Mouse (Mus musculus): ENCODE results near the gene Gfi1b.
A peak's percentile ranks its signal among the peaks of the same experiment; 100 is the strongest.

Gfi1b gene

DNA sequence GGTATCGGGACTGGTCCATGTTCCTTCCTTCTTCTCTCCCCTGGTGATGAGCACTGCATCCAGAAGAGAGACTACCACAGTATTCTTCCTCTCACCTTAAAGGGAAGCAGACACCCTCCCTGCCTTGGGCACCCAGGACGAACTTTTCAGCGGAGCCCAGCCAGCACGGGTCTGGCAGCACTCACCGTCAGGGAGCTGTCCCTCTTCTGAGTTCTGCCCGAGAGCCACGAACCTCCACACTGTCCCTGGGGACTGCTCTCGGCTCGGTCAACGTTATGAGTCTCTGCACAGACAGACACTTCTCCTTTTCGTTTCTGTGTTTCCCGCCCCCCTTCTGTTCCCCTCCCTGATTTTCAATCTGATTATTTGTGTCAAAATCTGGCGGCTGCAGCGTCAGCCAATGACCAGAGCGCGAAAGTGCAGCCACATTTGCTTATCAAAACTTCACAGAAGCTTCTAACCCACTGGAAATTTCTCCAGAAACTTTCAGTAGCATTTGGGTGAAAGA, at the start of gene Gfi1b:
TSS of gene Gfi1b (minus strand) at position 319 of the 508 bp plus-strand sequence.
- DNase-seq (ENCODE audit: low spot score in 2 of 2): no peak

DNA sequence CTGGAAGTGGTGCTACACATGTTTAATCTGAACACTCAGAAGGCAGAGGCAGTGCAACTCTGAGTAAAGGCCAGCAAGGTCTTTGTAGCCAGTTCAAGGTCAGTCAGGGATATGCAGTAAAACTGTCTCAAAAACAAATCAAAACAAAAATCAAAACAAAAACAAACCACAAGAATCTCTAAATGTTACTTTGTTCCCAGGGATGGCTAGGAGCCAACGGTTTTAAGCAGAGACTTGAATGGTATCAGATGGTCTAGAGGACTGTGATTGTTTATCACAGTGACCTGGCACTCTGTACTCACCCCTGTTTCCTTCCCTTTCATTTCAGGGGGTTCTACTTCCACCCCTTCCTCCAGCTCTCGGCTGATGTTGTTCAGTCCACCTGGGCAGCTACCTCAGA, 49.7 kb upstream of the Gfi1b start:
- no peak for DNase-seq (ENCODE audit: low spot score in 2 of 2)

DNA sequence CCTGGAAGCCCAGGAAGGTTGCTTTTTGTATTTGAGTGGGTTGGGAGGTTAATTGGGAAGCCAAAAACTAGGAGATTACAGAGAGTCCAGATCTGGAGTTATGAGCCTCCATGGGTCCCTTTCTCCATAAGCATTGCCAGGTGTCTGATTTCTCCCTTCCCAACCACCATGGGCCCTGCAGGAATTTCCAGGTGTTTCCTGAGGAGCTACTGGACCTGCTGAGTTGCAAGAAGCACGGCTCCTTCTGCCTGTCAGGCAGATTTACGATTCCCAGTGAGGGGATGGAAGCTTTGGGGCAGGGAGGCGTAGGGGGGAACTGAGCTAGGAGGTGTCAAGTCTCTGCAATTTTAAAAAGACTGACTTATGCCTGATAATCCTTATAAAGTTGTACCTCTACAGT, 44.0 kb upstream of the Gfi1b start:
- DNase-seq (ENCODE audit: low spot score in 2 of 2): no peak

DNA sequence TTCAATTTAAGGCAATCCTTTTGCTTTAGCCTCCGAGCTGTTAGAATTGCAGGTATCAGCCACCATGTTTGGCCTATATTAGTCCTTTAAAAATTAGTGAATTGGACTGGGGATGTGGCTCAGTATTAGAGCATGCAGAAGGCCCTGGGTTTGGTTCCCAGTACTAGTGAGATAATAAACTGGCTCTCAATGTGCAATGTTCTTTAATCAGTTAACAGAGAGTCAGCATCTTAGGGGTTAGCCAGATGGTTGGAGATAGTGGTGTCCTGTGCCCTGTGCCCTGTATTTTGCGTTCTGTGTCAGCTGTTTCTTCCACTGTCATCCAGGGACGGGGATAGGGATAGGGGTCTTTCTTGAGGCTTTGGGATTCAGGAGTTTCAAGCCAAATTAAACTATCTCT, 41.1 kb upstream of the Gfi1b start:
- DNase-seq (ENCODE audit: low spot score in 2 of 2): no peak

DNA sequence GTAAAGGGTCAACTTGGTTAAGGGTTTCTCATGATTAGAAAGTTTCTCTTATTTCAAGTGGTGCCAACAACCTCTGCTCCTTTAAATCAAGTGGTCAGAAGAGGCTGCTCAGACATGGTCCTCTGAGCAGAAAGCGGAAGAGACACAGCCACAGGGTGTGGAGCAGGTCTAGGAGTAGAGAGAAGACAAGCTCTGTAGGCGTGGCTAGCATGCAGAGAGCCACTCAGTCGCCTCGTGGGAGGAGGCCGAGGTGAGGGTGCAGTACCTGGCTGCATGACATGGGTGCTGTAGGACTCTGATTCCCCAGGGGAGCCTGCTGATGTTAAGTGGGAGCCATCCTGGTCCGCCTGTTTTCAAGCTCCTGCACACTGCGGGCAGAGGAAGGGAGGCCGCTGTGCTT, 34.4 kb upstream of the Gfi1b start:
- no peak for DNase-seq (ENCODE audit: low spot score in 2 of 2)

DNA sequence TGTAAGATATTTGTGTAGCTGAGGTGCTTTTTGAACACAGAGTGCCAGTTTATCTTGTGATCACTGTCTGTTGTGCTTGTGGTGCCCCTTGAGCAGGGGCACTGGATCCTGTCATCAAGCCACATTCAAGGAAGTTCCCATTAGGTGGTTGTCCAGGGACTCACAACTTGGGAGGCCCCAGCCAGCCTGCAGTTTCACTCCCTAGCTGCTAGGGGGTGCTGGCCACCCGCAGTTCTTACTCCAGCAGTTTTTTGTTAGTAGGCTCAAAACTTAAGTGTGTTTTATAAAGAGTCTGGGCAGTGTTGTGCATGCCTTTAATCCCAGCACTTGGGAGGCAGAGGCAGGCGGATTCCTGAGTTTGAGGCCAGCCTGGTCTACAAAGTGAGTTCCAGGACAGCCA, 32.5 kb upstream of the Gfi1b start:
- DNase-seq (ENCODE audit: low spot score in 2 of 2): no peak

DNA sequence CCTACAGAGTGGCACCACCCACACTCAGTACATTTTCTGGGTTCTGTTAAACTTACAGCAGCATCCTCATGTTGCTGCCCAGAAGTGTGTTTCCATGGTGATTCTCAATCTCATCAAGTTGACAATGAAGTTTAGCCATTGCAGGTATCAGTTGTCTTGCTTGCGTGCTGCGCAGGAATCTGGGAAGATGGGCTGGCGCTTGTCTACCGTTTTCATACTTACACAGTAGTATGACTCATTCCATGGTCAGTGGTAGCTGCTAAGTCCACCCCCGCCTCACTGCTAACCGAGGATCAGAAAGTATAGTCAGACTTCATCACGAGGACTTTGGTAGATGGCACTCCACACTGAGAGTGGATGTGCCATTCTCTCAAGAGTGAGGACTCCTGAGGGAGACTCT, 31.6 kb upstream of the Gfi1b start:
- DNase-seq (ENCODE audit: low spot score in 2 of 2): no peak

DNA sequence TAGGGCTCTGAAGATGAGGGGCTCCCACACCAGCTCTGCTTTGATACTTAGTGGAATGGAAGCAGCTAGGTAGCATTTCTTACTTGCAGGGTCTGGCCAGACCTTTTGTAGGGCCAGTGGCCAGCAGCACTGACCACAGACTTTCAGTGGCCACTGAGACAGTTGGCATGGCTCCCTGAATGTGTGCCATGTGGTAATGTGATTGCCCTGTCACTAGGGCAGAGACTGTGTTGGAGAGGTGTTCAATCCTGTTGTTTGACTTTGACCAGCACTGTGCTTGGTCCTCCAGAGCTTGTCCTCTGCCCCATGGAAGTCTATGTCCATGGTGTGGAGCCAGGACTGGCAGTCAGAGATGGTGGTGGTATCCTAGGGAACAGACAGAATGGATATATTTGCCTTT, 28.7 kb upstream of the Gfi1b start:
- no peak for DNase-seq (ENCODE audit: low spot score in 2 of 2)

DNA sequence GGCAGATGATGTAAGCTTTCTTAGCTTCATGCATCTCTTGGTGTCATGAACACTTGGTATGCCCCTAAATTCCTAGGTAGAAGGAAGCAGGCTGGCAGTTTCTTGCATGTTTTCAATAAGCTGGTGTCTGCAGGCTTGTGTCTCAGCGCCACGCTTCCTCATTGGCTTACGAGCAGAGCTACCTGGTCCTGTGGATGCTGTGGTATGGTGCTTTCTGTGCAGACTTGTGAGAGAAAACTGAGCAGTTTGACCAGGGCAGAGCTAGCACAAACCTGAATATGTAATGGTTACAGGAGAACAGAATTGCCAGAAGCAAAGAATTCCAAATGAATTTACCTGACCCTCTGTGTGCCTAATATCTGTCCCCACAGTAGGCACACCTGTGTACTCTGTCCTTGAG, 21.3 kb upstream of the Gfi1b start:
- DNase-seq (ENCODE audit: low spot score in 2 of 2): no peak

DNA sequence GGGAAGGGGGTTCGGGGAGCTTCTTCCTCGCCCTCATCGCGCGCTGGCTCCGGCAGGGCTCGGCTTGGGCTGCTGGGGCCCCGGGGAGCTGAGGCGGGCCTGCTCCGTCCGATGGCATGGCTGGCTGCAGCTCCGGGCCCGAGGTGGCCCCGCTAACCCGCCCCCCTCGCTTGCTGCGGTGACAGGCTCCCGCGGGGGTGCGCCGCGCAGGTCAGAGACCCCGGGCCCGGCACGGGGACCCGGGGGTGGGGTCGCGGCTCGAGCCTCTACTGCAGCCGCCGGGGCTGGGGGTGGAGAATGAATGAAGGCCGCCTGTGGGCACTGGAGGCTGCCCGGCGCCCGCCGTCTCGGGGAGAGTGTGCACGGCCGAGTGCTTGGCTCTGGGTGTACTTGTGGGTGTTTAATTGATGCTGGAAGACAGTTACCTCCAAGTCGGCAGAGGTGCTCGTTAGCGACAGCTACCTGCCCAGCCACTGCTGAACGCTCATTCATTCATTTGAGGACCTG, 19.7 kb upstream of the Gfi1b start:
- DNase-seq (ENCODE audit: low spot score in 2 of 2): peak; percentile 42 to 48

DNA sequence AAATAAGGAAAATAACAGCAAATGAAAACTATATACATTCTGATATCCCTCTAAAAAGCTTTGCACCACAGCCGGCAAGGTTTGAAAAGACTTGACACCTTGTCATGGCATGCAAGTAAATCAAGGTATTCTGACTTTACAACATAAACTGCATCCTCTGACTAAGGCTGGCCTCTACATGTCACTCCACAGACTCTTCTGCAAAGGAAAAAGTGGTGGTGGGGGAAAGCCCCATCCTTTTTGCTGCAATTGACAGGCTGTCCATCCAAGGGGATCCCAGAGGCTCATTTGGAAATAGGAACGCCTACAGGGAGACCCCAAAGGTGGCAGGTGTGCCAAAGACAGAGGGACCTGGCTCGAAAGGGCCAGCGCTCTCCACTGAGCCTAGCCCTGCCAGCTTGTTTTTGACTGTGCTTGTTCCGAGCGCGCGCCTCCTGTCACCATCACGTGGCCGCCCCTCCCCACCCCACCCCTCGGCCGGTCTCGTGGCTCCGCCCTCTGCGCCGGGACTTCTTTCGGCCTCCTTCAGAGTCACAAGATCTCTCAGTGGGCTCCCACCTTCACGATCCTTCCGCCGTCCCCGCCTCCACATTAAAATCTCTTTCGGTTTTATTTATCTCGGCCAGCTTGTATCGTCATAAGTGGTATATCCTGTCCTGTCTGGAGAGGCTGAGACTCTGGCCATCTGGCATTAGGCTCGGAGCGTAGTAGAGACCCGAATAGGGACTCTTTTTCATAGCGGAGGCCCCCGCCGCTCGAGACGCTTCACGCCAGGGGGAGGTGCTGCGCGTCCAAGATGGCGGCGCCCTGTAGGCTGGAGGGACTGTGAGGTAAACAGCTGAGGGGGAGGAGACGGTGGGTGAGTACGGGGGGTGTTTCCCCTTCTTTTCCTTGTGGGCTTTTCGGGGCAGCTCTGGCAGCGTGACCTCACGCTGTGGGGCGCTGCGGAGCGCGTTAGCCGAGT, 19.0 kb upstream of the Gfi1b start, which contains the start of gene Tsc1:
TSS of gene Tsc1 (plus strand) at position 768 of the 964 bp plus-strand sequence.
- DNase-seq (ENCODE audit: low spot score in 2 of 2): peak; percentile 96 to 97

DNA sequence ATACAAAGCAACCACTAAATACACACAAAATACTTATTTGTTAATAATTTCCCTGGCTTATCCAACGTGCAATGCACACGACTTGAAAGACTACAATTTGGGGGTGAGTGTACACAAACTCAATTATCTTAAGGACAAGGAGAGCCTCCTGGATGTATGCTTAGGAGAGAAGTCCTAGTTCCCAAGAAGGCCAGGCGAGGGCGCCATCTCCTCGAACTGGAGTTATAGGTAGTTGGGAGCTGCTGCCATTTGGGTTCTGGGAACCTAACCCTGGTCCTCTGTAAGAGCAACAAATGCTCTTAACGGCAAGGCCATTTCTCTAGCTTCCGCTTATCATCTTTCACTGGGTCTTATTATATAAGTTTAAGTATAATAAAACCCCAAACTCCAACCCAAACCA, 18.0 kb upstream of the Gfi1b start:
- peak in 1 of 2 experiments; percentile 50 for DNase-seq (ENCODE audit: low spot score in 2 of 2)

DNA sequence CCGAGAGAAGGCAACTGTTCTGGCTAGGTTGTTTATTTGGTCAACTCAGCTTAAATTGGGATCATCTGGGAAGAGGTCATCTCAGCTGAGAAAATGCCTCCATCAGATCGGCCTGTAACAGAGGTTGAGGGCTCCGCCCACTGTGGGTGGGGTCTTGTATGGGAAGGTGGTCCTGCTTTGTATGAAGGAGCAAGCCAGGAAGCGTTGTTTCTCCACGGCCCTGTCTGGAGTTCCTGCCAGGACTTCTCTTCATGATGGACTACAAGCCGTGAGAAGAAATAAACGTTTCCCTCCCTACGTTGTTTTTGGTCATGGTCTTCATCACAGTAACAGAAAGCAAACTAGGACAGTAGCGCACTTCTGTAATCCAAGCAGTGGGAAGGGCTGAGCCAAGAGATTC, 17.1 kb upstream of the Gfi1b start:
- DNase-seq (ENCODE audit: low spot score in 2 of 2): peak in 1 of 2 experiments; percentile 29

DNA sequence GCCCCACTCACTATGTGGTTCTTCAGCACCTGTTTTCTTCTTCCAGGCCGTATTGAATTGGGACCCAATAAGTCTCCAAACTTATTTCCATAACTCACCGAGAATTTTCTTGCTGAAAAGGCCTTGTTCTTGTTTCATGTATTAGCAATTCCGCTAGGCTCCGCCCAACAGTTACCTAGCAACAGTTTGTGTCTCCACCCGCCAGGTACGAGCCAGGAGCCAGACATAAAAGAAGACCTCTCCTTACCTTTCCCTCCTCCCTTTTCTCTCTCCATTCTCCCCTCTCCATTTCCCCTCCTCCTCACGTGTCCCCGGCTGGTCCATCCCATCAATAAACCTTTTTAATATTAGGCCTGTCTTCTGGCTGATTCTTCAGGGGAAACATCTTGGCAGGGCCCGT, 16.6 kb upstream of the Gfi1b start:
- no peak for DNase-seq (ENCODE audit: low spot score in 2 of 2)

DNA sequence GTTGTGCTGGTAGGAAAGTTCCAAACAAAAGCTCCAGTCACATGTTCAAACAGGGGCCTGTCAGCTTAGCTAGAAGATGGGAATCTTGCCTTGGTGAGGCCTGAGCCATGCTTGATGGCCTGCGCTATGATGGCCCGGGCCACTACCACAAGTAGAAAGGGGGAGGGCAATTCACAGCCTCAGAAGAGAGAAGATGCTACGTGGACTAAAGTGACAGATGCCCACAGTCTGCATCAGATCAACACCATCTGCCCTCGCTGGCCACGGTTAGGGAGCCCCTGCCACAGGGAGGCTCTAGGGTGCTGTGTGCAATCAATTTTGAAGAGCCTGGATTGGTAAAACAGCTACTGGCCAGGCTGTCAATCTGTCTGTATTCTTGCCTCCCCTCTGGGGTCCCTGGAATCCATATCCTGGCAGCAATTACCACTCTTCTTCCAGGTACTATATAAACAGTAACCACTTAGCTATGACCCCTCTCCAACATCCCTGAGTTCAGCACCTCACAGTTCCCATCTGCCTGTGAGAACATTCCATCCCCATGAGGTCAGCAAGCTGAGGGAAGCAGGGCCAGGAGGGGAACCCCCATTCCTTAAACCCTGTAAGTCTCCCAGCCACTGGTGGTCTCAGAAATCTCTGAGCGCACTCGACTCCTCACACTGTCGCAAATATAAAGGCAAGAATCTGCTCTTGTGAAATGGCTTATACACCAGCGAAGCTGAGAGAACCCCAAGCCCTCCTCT, 15.5 kb upstream of the Gfi1b start:
- no peak for DNase-seq (ENCODE audit: low spot score in 2 of 2)

DNA sequence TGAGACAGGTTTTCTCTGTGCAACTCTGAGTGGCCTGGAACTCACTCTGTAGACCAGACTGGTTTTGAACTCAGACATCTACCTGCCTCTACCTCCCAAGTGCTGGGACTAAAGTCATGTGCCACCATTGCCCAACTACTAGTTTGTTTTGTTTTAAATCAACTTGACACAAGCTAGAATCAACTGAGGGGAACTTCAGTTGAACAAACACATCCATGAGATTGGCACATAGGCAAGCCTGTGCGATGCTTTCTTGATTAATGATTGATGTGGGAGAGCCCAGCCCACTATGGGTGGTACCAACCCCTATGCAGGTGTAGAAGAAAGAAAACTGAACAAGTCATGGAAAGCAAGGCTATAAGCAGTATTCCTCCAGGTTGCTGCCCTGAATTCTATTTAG, 13.4 kb upstream of the Gfi1b start:
- DNase-seq (ENCODE audit: low spot score in 2 of 2): no peak

DNA sequence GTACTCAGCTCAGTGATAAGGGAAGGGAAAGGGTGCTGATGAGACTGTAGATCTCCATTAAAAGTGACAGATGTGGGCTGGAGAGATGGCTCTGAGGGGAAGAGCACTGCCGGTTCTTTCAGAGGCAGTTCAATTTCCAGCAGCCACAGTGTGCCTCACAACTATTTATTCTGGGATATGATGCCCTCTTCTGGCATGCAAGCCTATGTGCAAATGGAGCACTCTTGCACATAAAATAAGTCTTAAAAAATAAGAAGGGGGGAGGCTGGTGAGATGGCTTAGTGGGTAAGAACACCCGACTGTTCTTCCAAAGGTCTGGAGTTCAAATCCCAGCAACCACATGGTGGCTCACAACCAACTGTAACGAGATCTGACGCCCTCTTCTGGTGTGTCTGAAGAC, 11.4 kb upstream of the Gfi1b start:
- DNase-seq (ENCODE audit: low spot score in 2 of 2): no peak

DNA sequence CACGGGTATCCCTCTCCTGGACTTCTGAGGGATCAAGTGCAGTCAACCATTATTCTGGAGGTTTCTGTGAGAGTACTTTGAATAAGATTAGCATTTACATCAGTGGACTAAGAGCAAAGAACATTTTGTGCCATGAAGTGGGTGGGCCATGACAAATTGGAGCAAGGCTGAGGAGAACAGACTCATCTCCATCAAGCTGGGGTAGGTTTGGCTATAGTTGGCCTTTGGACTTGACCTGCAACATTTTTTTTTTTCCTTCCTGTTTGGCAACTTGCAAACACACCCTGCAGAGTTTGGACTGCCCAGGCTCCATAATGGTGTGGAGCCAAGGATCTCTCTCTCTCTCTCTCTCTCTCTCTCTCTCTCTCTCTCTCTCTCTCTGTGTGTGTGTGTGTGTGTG, 10.8 kb upstream of the Gfi1b start:
- DNase-seq (ENCODE audit: low spot score in 2 of 2): no peak

DNA sequence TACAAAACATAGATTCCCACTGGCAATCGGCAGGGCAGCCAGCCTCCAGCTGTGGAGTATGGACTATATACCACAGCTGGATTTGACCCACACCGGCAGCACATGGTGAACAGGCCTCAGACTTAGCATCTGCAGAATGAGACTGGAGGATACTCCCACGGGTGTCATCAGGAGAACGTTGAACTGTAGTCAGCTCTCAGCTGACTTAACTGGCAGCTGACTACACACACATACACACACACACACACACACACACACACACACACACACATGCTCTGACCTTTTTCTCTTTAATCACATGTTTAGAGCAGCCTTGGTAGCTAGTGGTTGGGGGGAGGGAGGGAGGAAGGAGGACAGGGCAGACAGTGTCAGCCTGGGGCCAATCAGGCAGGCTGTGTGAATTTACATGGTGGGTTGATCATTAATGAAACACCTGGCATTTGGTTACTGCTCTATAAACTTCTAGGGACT, 8.2 kb upstream of the Gfi1b start:
- no peak for DNase-seq (ENCODE audit: low spot score in 2 of 2)

DNA sequence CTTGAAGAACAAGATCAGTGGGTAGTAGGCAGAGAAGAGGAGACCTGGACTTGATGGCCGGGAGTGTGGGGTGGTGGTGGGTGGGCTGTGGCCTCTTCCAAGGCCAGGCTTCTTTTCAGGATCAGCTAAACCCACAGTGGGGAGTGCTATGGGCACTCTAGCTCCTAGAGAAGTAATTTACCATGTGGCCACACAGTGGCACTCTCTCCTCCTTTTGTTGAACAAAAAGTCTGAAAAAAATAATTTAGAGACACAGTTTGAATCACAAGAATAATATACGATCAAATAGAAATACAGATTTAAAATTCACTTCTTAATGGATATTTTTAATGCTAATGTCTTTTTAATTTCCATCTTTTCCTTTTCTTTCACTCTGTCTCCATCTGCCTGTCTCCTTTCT, 6.3 kb upstream of the Gfi1b start:
- DNase-seq (ENCODE audit: low spot score in 2 of 2): no peak

DNA sequence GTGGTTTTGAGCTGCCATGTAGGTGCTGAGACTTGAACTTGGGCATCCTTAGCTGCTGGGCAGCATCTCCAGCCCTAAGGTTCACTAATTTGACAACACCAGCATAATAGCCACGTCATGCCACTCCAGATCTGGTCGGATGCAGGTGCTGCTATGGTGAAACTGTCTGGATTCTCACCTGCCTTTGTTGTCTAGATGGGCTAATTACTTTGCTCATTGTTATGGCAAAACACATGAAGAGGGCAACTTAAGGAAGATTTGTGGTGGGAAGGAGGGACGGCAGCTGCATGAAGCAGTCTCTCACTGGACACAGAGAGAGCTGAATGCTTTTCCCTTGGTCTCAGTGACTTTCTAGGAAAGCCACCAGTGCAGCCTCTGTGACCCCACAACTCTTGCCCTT, 4.3 kb upstream of the Gfi1b start:
- no peak for DNase-seq (ENCODE audit: low spot score in 2 of 2)

DNA sequence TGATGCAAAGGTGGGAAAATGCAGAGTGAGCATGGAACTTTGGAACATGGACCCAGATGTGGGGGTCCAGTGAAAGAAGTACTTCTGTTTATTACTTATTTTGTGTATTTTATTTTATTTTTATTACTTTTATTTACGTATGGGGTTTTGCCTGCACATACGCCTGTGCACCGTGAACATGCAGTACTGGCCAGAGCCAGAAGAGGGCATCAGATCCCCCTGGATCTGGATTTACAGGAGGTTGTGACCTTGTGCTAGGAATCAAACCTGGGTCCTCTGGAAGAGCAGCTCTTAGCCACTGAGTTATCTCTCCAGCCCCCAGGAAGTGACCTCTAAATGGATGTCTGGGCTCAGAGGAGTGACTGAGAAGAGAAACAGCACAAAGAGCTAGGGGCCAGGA, 3.1 kb upstream of the Gfi1b start:
- DNase-seq (ENCODE audit: low spot score in 2 of 2): no peak

Data from right cerebral cortex, postnatal 10 days (tissue).